Mouse (Mus musculus) bone marrow macrophage, adult 2 months (primary cell): ENCODE data around the gene Mob3a.

Source experiments
- CTCF ChIP-seq: IDR thresholded peaks from 2 replicates; pipeline ENCODE4 v1.5.1; 2012; ENCODE audit warnings: low read depth, mild to moderate bottlenecking, low read length, moderate library complexity
- POLR2A ChIP-seq: IDR thresholded peaks from 2 replicates; pipeline ENCODE4 v1.6.1; 2012; ENCODE audit warnings: mild to moderate bottlenecking, low read depth, low read length, borderline replicate concordance

- TF ChIP-seq CTCF (no peak), POLR2A (no peak)
Measured at GRCm38 (mm10) chr10:80665459-80665858, 36.3 kb downstream of the Mob3a start.
